Mouse (Mus musculus): ENCODE results near the gene Rgsl1.
"Not testable (repeated sequence)": the region's sequence is repeated elsewhere in the genome, so short reads cannot be mapped to it uniquely, and the experiment has no call there.

DNA sequence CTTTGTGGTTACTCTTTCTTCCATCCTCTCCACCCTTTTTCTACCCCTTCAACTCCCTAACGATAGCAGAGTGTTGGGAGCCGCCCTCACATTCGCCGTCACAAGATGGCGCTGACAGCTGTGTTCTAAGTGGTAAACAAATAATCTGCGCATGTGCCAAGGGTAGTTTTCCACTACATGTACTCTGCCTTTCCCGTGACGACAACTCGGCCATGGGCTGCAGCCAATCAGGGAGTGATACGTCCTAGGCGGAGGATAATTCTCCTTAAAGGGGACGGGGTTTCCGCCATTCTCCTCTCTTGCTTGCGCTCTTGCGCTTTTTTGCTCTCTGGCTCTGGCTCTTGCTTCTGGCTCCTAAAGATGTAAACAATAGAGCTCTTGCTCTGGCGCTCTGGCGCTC lies 36.4 kb upstream of the Rgsl1 start:
- not testable (repeated sequence) for TF ChIP-seq CTCF (IDR thresholded peaks at IDR 0.05; ENCODE audit: low read depth, low read length); POLR2A (IDR thresholded peaks at IDR 0.05; ENCODE audit: extremely low read depth, insufficient read depth, low read length)

All from liver, adult 2 months (tissue).